In genomic region chr5:4311599-4311998, GRCm38 (mm10) we compare ENCODE assay signal across 18 mouse cellular contexts.
DNase-seq lines count a peak whose midpoint lies in the region; ATAC-seq and TF ChIP-seq lines count a peak whose summit lies in the region.
"Had no signal": no experiment of that assay in that cellular context is flagged by ENCODE, and none has a peak within 500 bp of the region (broad histone marks: within the 10 kb centered on the region; RNA-seq: fewer than 3 reads in every experiment).

No protein-coding gene starts in this region.

- no peak for TF ChIP-seq CTCF in heart, adult 2 months (IDR thresholded peaks at IDR 0.05)
- TF ChIP-seq CTCF in layer of hippocampus, adult 2 months (conservative IDR thresholded peaks at IDR 0.05), result no peak
- no peak for TF ChIP-seq CTCF in liver, postnatal 0 days (IDR thresholded peaks at IDR 0.05; ENCODE audit: low read depth)

- peak overlapping the region; percentile 82 for H3K27ac ChIP-seq in heart, embryonic 12.5 days (ENCODE audit: poor library complexity, severe bottlenecking)
- H3K27ac ChIP-seq in heart, adult 2 months, result no peak overlapping the region
- H3K27ac ChIP-seq in layer of hippocampus, adult 2 months, result peak overlapping the region; percentile 56; the same call in 1 of the 2 replicates
- no peak overlapping the region for H3K27ac ChIP-seq in embryonic facial prominence, embryonic 14.5 days (replicated peaks; ENCODE audit: low read depth, low read length)
- H3K27ac ChIP-seq in liver, postnatal 0 days (ENCODE audit: low read depth), result no peak overlapping the region
- H3K27ac ChIP-seq: embryonic facial prominence, embryonic 13.5 days; liver, embryonic 12.5 days; neural tube, embryonic 12.5 days had no signal

- WGBS in heart, embryonic 12.5 days, result 56% methylated on average over 4 of the region's 4 CpGs
- 58% methylated on average over 4 of the region's 4 CpGs for WGBS in heart, adult 2 months
- WGBS in embryonic facial prominence, embryonic 14.5 days, result 24% methylated on average over 4 of the region's 4 CpGs
- 59% methylated on average over 4 of the region's 4 CpGs for WGBS in liver, postnatal 0 days (ENCODE audit: insufficient replicate concordance)

- H3K9ac ChIP-seq in heart, embryonic 12.5 days, result no peak overlapping the region
- H3K9ac ChIP-seq in heart, adult 2 months (ENCODE audit: low read depth, low read length), result no peak overlapping the region
- no peak overlapping the region for H3K9ac ChIP-seq in embryonic facial prominence, embryonic 14.5 days (ENCODE audit: low read depth, low read length)
- H3K9ac ChIP-seq in liver, postnatal 0 days (replicated peaks), result no peak overlapping the region
- H3K9ac ChIP-seq: embryonic facial prominence, embryonic 13.5 days; liver, embryonic 12.5 days; neural tube, embryonic 12.5 days had no signal

- TF ChIP-seq EP300 in heart, adult 2 months (IDR thresholded peaks at IDR 0.05; ENCODE audit: insufficient read depth, low read depth, low read length), result no peak
- no peak for TF ChIP-seq EP300 in liver, postnatal 0 days (IDR thresholded peaks at IDR 0.05; ENCODE audit: low read depth)

- H3K4me2 ChIP-seq in heart, embryonic 12.5 days, result no peak overlapping the region
- H3K4me2 ChIP-seq in embryonic facial prominence, embryonic 14.5 days (ENCODE audit: low read depth, low read length), result no peak overlapping the region
- no peak overlapping the region for H3K4me2 ChIP-seq in liver, postnatal 0 days (ENCODE audit: low read depth, low read length)
- H3K4me2 ChIP-seq: embryonic facial prominence, embryonic 13.5 days; liver, embryonic 12.5 days; neural tube, embryonic 12.5 days had no signal

- H3K27me3 ChIP-seq in heart, embryonic 12.5 days (replicated peaks), result no peaks in the 10 kb centered on the region
- H3K27me3 ChIP-seq in heart, adult 2 months (ENCODE audit: control insufficient read depth, insufficient read depth, low read length), result no peaks in the 10 kb centered on the region
- H3K27me3 ChIP-seq in embryonic facial prominence, embryonic 14.5 days (replicated peaks; ENCODE audit: control insufficient read depth, insufficient read depth, low read length), result no peaks in the 10 kb centered on the region
- H3K27me3 ChIP-seq in liver, postnatal 0 days (ENCODE audit: insufficient read depth, low read length), result no peaks in the 10 kb centered on the region
- H3K27me3 ChIP-seq: embryonic facial prominence, embryonic 13.5 days; liver, embryonic 12.5 days had no signal

- H3K36me3 ChIP-seq in heart, embryonic 12.5 days, result no peaks in the 10 kb centered on the region
- H3K36me3 ChIP-seq in heart, adult 2 months (ENCODE audit: control insufficient read depth, insufficient read depth, low read length), result no peaks in the 10 kb centered on the region
- H3K36me3 ChIP-seq in embryonic facial prominence, embryonic 14.5 days (ENCODE audit: control insufficient read depth, insufficient read depth, low read length), result no peaks in the 10 kb centered on the region
- H3K36me3 ChIP-seq in liver, postnatal 0 days (replicated peaks; ENCODE audit: insufficient read depth, low read length), result no peaks in the 10 kb centered on the region
- H3K36me3 ChIP-seq: embryonic facial prominence, embryonic 13.5 days; liver, embryonic 12.5 days; neural tube, embryonic 12.5 days had no signal

- peaks cover 22% of the 10 kb centered on the region for H3K4me1 ChIP-seq in heart, embryonic 12.5 days (replicated peaks)
- H3K4me1 ChIP-seq in heart, adult 2 months (ENCODE audit: control insufficient read depth, insufficient read depth, low read length), result no peaks in the 10 kb centered on the region
- peaks cover 5% of the 10 kb centered on the region; the same call in 1 of the 2 replicates for H3K4me1 ChIP-seq in embryonic facial prominence, embryonic 14.5 days (ENCODE audit: control insufficient read depth, insufficient read depth, low read length)
- H3K4me1 ChIP-seq in liver, postnatal 0 days (ENCODE audit: insufficient read depth), result no peaks in the 10 kb centered on the region
- H3K4me1 ChIP-seq: liver, embryonic 12.5 days; neural tube, embryonic 12.5 days had no signal

- no peak for ATAC-seq in heart, embryonic 12.5 days (ENCODE audit: insufficient number of reproducible peaks, low FRiP score)
- no peak for ATAC-seq in embryonic facial prominence, embryonic 14.5 days (ENCODE audit: low read depth)
- no peak for ATAC-seq in liver, postnatal 0 days
- ATAC-seq: liver, embryonic 12.5 days; midbrain, embryonic 16.5 days had no signal

- peaks cover 5% of the 10 kb centered on the region; the same call in 1 of the 2 replicates for H3K9me3 ChIP-seq in heart, embryonic 12.5 days (replicated peaks)
- H3K9me3 ChIP-seq in embryonic facial prominence, embryonic 14.5 days (ENCODE audit: control insufficient read depth, low read length), result no peaks in the 10 kb centered on the region
- H3K9me3 ChIP-seq in liver, postnatal 0 days (ENCODE audit: low read length), result no peaks in the 10 kb centered on the region
- H3K9me3 ChIP-seq: embryonic facial prominence, embryonic 13.5 days; neural tube, embryonic 12.5 days had no signal

- H3K4me3 ChIP-seq in heart, embryonic 12.5 days, result no peak overlapping the region
- H3K4me3 ChIP-seq in heart, adult 2 months, result no peak overlapping the region
- no peak overlapping the region for H3K4me3 ChIP-seq in layer of hippocampus, adult 2 months
- H3K4me3 ChIP-seq in embryonic facial prominence, embryonic 14.5 days (ENCODE audit: low read depth, low read length), result no peak overlapping the region
- no peak overlapping the region for H3K4me3 ChIP-seq in liver, postnatal 0 days (ENCODE audit: low read depth, low read length)
- H3K4me3 ChIP-seq: embryonic facial prominence, embryonic 13.5 days; liver, embryonic 12.5 days; neural tube, embryonic 12.5 days had no signal

- DNase-seq in heart, adult 2 months, result no peak
- DNase-seq in layer of hippocampus, adult 2 months (ENCODE audit: low spot score in 2 of 2), result peak in 1 of 2 experiments; percentile 46
- DNase-seq in layer of hippocampus, adult 9-10 months (ENCODE audit: low spot score), result no peak
- DNase-seq in Muller cell, postnatal 12 days (ENCODE audit: inconsistent ontology term), result peak; percentile 91
- peak; percentile 72 for DNase-seq in embryonic facial prominence, embryonic 14.5 days (ENCODE audit: low spot score)
- no peak for DNase-seq in retina, embryonic 14.5 days (ENCODE audit: low spot score)
- no peak for DNase-seq in liver, postnatal 0 days
- DNase-seq: adrenal gland, postnatal 36 days; cerebellum, adult 11 months; cerebellum, postnatal 36 days; heart, adult 11 months; spleen, adult 18-20 months; thymus, postnatal 36 days had no signal

- no peaks in the 10 kb centered on the region for H3K79me2 ChIP-seq in heart, adult 2 months (replicated peaks; ENCODE audit: control insufficient read depth, insufficient read depth, low read length)

- intact Hi-C loops in heart, adult 2 months (cut with DNase I), result no loop called here

- TF ChIP-seq POLR2A in heart, adult 2 months (IDR thresholded peaks at IDR 0.05; ENCODE audit: insufficient read depth, low read depth, low read length), result no peak

Comparison
In these comparisons a context has a peak if more than half of its experiments do, and no peak if none do; other contexts are left out.
1. H3K27ac ChIP-seq: peak in heart, embryonic 12.5 days (single experiment) and layer of hippocampus, adult 2 months (single experiment); none in heart, adult 2 months (single experiment), embryonic facial prominence, embryonic 14.5 days (single experiment) and liver, postnatal 0 days (single experiment).
2. DNase-seq: peak in Muller cell, postnatal 12 days (single experiment) and embryonic facial prominence, embryonic 14.5 days (single experiment); none in heart, adult 2 months (0 of 2), layer of hippocampus, adult 9-10 months (single experiment), retina, embryonic 14.5 days (single experiment) and liver, postnatal 0 days (single experiment).